Mouse (Mus musculus) hindlimb bud, embryonic 11.5 days (tissue): ENCODE results near the gene Edc3.

Experiments used
- DNase-seq: peaks from one replicate; pipeline ENCODE4 v3.0.0-alpha.2; 2012; ENCODE audit warnings: low read depth, low spot score; ENCODE audit errors: extremely low spot score

The Edc3 gene

GRCm38 (mm10) chr9:57800325-57800975, 92.1 kb downstream of the Edc3 start:
- no peak for DNase-seq
